In genomic region chr7:99126057-99126456, GRCm38 (mm10) we compare ENCODE assay signal across 11 mouse cellular contexts. TPM values are rescaled to one million over a fixed set of nuclear protein-coding genes. Genes with fewer than 3 reads are reported as not detected.
DNase-seq lines count a peak whose midpoint lies in the region; ATAC-seq and TF ChIP-seq lines count a peak whose summit lies in the region.
"Had no signal": no experiment of that assay in that cellular context is flagged by ENCODE, and none has a peak within 500 bp of the region (broad histone marks: within the 10 kb centered on the region; RNA-seq: fewer than 3 reads in every experiment).

No protein-coding gene starts in this region.

- H3K4me3 ChIP-seq in limb, embryonic 15.5 days, result no peak overlapping the region
- H3K4me3 ChIP-seq: embryonic facial prominence, embryonic 12.5 days; hindbrain, embryonic 15.5 days; neural tube, embryonic 13.5 days had no signal

- H3K27ac ChIP-seq in limb, embryonic 15.5 days, result peak overlapping the region; percentile 57; the same call in 1 of the 2 replicates
- H3K27ac ChIP-seq: embryonic facial prominence, embryonic 12.5 days; hindbrain, embryonic 15.5 days; neural tube, embryonic 13.5 days had no signal

- H3K9ac ChIP-seq in limb, embryonic 15.5 days, result no peak overlapping the region
- H3K9ac ChIP-seq: embryonic facial prominence, embryonic 12.5 days; hindbrain, embryonic 15.5 days; neural tube, embryonic 13.5 days had no signal

- H3K9me3 ChIP-seq in limb, embryonic 15.5 days, result no peaks in the 10 kb centered on the region
- H3K9me3 ChIP-seq: hindbrain, embryonic 15.5 days; neural tube, embryonic 13.5 days had no signal

- intact Hi-C loops in heart, postnatal 25 days (cut with DNase I), result no loop called here
- intact Hi-C loops in left cerebral cortex, postnatal 14 days (cut with DNase I), result no loop called here

- TF ChIP-seq CTCF in brain, embryonic 14.5 days (IDR thresholded peaks at IDR 0.05; ENCODE audit: borderline replicate concordance, extremely low read depth, insufficient read depth, insufficient read length), result no peak

- no peak for TF ChIP-seq POLR2A in brain, embryonic 14.5 days (IDR thresholded peaks at IDR 0.05; ENCODE audit: borderline replicate concordance, extremely low read depth, insufficient read depth, insufficient read length, poor library complexity, severe bottlenecking)

- H3K36me3 ChIP-seq in limb, embryonic 15.5 days, result 0 out of 2 replicates have a peak, but pooled peaks cover 3% of the 10 kb centered on the region
- H3K36me3 ChIP-seq: embryonic facial prominence, embryonic 12.5 days; hindbrain, embryonic 15.5 days had no signal

- peaks cover 23% of the 10 kb centered on the region for H3K4me1 ChIP-seq in limb, embryonic 15.5 days

- no peak for ATAC-seq in limb, embryonic 15.5 days (ENCODE audit: insufficient number of reproducible peaks, low FRiP score, low TSS enrichment, low read depth)

- WGBS in limb, embryonic 15.5 days, result 50% methylated on average over 8 of the region's 8 CpGs

- peak; percentile 94 for DNase-seq in heart, adult 11 months
- no peak for DNase-seq in heart, postnatal 25 days (ENCODE audit: low spot score)
- DNase-seq in brain, embryonic 14.5 days (ENCODE audit: low read depth), result peak; percentile 40
- DNase-seq in heart, adult 8-10 months (ENCODE audit: low spot score), result peak; percentile 37
- no peak for DNase-seq in left cerebral cortex, postnatal 14 days (ENCODE audit: low spot score in 2 of 2)
- no peak for DNase-seq in urinary bladder, postnatal 36 days (ENCODE audit: low spot score in 2 of 2)
- DNase-seq: cerebellum, adult 11-12 months had no signal

- no peak overlapping the region for H3K4me2 ChIP-seq in limb, embryonic 15.5 days
- H3K4me2 ChIP-seq: embryonic facial prominence, embryonic 12.5 days; hindbrain, embryonic 15.5 days; neural tube, embryonic 13.5 days had no signal

- H3K27me3 ChIP-seq in limb, embryonic 15.5 days, result no peaks in the 10 kb centered on the region
- H3K27me3 ChIP-seq: embryonic facial prominence, embryonic 12.5 days; hindbrain, embryonic 15.5 days; neural tube, embryonic 13.5 days had no signal

RNA-seq across cellular contexts. Expression of gene Uvrag, which starts 14.9 kb away (rescaled TPM):
- 10 to 100 TPM; 24.9 to 26.3 TPM for total RNA-seq in heart, postnatal 25 days (2021)
- polyA plus RNA-seq in brain, embryonic 14.5 days (2012; rRNA removed), result 10.1 and 12.3 TPM in 2 replicates
- 10 to 100 TPM; 17.5 to 22.1 (median 20.3) TPM for total RNA-seq in heart, adult 8-10 months (2022)
- 15.6 and 16.7 TPM in 2 replicates for polyA plus RNA-seq in limb, embryonic 15.5 days (2015; fragmentation: Nextera tagmentation; extraction: Ambion mirVana)
- total RNA-seq in left cerebral cortex, postnatal 14 days (2021), result 10 to 100 TPM; 39.4 to 41.7 TPM

RNA-seq across cellular contexts. Expression of gene Dgat2, which starts 56.5 kb away (rescaled TPM):
- 100 to 1,000 TPM; 272 to 339 TPM for total RNA-seq in heart, postnatal 25 days (2021)
- polyA plus RNA-seq in brain, embryonic 14.5 days (2012; rRNA removed), result 12.7 and 13.1 TPM in 2 replicates
- total RNA-seq in heart, adult 8-10 months (2022), result 100 to 1,000 TPM; 341 to 454 (median 381) TPM
- 139 and 142 TPM in 2 replicates for polyA plus RNA-seq in limb, embryonic 15.5 days (2015; fragmentation: Nextera tagmentation; extraction: Ambion mirVana)
- 100 to 1,000 TPM in 1 of 2 experiments, 10 to 100 TPM in 1; 89.2 to 100 TPM for total RNA-seq in left cerebral cortex, postnatal 14 days (2021)

Comparison
In these comparisons a context has a peak if more than half of its experiments do, and no peak if none do; other contexts are left out.
1. DNase-seq: peak in heart, adult 11 months (single experiment), brain, embryonic 14.5 days (single experiment) and heart, adult 8-10 months (single experiment); none in heart, postnatal 25 days (single experiment), left cerebral cortex, postnatal 14 days (0 of 2) and urinary bladder, postnatal 36 days (0 of 2).